Mouse (Mus musculus): ENCODE measurements around the gene Bahcc1. TPM values are rescaled to one million over a fixed set of nuclear protein-coding genes. Genes with fewer than 3 reads are reported as not detected.

Bahcc1 gene
- polyA plus RNA-seq, 1 experiment from 2014 or later, result 17.0 TPM

DNA sequence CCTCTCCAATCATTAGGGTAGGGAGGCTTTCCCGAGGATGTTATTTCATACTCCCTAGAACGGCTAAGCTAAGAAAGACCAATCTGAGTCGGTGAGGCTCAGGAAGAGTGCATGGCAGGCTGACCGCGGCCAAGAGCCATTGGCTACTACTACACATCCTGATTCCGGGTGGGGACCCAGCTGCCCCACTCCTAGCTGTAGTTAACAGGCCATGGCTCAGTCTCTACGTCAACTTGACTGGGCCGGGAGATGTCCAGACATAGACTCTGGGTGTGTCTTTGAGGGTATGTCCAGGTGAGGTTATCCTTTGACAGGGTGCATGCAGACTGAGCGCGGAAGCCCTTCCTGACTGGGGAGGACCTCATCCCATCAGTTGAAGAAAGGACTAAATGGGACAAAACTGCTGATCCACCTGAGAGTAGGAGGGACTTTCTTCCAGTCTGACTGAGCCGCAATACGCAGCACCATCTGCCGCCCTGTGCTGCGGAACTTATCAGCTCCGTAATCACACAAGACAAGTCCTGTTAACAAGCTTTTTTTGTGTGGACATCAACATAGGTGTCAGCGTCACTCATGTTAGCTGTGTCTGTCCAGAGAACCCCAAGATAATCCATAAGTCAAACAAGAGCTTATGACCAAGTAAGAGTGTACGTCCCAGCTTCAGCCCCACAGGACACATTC is 14.4 kb upstream of the Bahcc1 start:
- Histone ChIP-seq H3K9ac (replicated peaks; ENCODE audit: low read depth, low read length) (no peak overlapping the region), H3K36me3 (ENCODE audit: control insufficient read depth, insufficient read depth, low read length) (no peaks in the 10 kb centered on the region), H3K4me3 (ENCODE audit: low read depth, low read length) (no peak overlapping the region), H3K4me1 (ENCODE audit: control insufficient read depth, insufficient read depth, low read length) (peaks cover 28% of the 10 kb centered on the region), H3K27ac (ENCODE audit: low read depth, low read length) (peak overlapping the region; percentile 4; the same call in 1 of the 2 replicates), H3K4me2 (ENCODE audit: low read depth, low read length) (no peak overlapping the region), H3K27me3 (ENCODE audit: control insufficient read depth, insufficient read depth, low read length) (no peaks in the 10 kb centered on the region), H3K9me3 (ENCODE audit: control insufficient read depth, low read length) (no peaks in the 10 kb centered on the region)
- ATAC-seq (ENCODE audit: low read depth), result no peak
- 89% methylated on average over 17 of the region's 17 CpGs for WGBS

- no peak overlapping the region for H3K27ac ChIP-seq (ENCODE audit: low read depth, low read length)
- no peaks in the 10 kb centered on the region for H3K36me3 ChIP-seq (ENCODE audit: control insufficient read depth, insufficient read depth, low read length)
- WGBS, result 78% methylated on average over 6 of the region's 6 CpGs
Observed at GRCm38 (mm10) chr11:120218946-120219345, 13.8 kb upstream of the Bahcc1 start.

DNA sequence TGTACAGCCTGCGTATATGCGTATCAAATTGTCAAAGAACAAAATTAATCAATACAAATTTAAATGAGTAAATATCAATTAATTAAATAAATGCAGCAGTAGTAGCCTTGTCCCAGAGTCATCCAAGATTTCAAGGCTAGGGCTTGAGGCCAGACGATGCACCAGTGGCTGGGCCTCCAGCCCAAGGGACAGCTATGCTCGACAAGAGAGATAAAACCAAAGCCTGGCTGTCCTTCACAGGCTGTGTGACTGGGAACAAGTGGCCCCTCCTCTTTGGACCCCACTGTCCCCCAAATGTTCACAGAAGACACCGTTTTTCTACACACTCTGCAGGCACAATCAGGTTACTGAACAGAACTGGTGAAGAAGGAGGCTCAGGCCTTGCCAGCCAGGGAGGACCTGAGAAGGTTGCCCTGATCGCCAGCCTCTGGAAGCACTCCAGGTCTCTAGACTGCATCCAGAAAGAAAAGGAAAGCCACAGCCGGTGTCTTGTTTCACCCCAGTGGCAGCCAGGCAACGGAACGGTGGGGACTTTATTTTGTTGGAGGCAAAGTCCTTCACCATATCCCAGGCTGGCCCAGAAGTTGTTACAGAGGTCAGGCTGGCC is 12.7 kb upstream of the Bahcc1 start:
- ATAC-seq (ENCODE audit: low read depth), result no peak
- Histone ChIP-seq H3K4me1 (ENCODE audit: control insufficient read depth, insufficient read depth, low read length) (peaks cover 45% of the 10 kb centered on the region), H3K36me3 (ENCODE audit: control insufficient read depth, insufficient read depth, low read length) (no peaks in the 10 kb centered on the region), H3K27ac (ENCODE audit: low read depth, low read length) (peak overlapping the region; percentile 48), H3K9me3 (ENCODE audit: control insufficient read depth, low read length) (no peaks in the 10 kb centered on the region), H3K27me3 (ENCODE audit: control insufficient read depth, insufficient read depth, low read length) (no peaks in the 10 kb centered on the region), H3K9ac (replicated peaks; ENCODE audit: low read depth, low read length) (no peak overlapping the region), H3K4me3 (ENCODE audit: low read depth, low read length) (no peak overlapping the region), H3K4me2 (ENCODE audit: low read depth, low read length) (no peak overlapping the region)
- WGBS, result 52% methylated on average over 9 of the region's 9 CpGs

More at GRCm38 (mm10) chr11:120218946-120219345, 13.8 kb upstream of the Bahcc1 start:
- Histone ChIP-seq H3K9ac (replicated peaks; ENCODE audit: low read depth, low read length) (no peak overlapping the region), H3K27me3 (ENCODE audit: control insufficient read depth, insufficient read depth, low read length) (no peaks in the 10 kb centered on the region), H3K4me3 (ENCODE audit: low read depth, low read length) (no peak overlapping the region), H3K9me3 (ENCODE audit: control insufficient read depth, low read length) (no peaks in the 10 kb centered on the region), H3K4me1 (ENCODE audit: control insufficient read depth, insufficient read depth, low read length) (peaks cover 34% of the 10 kb centered on the region), H3K4me2 (ENCODE audit: low read depth, low read length) (no peak overlapping the region)
- ATAC-seq (ENCODE audit: low read depth), result no peak

DNA sequence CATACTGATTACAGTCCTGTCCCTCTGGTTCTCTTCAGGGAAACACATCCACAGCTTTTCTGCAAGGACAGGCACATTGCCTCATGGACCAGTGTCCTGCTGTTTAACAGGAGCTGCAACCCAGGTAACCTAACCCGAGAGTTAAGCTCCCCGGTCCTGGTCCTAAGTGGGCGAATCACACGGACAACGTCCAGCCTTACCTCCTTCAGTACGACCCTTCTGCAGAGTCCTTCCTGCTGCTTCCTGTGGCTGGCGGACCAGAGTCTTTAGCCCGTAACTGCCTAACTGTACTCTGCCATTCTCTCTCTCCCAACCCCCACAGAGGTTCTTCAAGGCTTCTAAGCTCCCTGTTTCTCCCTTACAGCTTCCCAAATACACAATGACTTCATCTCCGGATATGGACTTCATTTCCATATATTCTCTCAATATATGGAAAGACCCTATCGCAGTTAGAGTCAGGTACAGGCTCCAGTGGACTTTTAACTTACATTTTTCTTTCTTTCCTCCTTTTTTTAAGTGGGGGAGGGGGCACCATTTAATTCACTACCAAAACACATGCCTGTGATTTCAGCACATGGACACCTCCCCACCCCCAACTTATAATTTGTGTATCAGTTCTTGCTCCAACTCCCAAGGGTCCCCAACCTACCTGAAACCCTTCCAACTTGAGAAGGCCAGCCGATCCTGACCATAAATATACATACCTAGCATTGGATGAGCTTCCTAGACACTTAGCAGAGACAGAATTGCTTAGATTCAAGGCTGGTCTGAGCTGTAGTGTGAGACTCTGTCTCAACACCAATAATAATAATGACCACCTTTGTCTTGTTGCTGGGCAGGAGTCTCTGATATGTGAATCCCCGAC is 11.6 kb upstream of the Bahcc1 start:
- 51% methylated on average over 12 of the region's 12 CpGs for WGBS
- no peaks in the 10 kb centered on the region for H3K36me3 ChIP-seq (ENCODE audit: control insufficient read depth, insufficient read depth, low read length)
- H3K4me3 ChIP-seq (ENCODE audit: low read depth, low read length), result no peak overlapping the region
- no peaks in the 10 kb centered on the region for H3K9me3 ChIP-seq (ENCODE audit: control insufficient read depth, low read length)
- no peak overlapping the region for H3K9ac ChIP-seq (replicated peaks; ENCODE audit: low read depth, low read length)
- peaks cover 51% of the 10 kb centered on the region for H3K4me1 ChIP-seq (ENCODE audit: control insufficient read depth, insufficient read depth, low read length)
- H3K27me3 ChIP-seq (ENCODE audit: control insufficient read depth, insufficient read depth, low read length), result no peaks in the 10 kb centered on the region
- H3K4me2 ChIP-seq (ENCODE audit: low read depth, low read length), result no peak overlapping the region
- H3K27ac ChIP-seq (ENCODE audit: low read depth, low read length), result no peak overlapping the region
- no peak for ATAC-seq (ENCODE audit: low read depth)

DNA sequence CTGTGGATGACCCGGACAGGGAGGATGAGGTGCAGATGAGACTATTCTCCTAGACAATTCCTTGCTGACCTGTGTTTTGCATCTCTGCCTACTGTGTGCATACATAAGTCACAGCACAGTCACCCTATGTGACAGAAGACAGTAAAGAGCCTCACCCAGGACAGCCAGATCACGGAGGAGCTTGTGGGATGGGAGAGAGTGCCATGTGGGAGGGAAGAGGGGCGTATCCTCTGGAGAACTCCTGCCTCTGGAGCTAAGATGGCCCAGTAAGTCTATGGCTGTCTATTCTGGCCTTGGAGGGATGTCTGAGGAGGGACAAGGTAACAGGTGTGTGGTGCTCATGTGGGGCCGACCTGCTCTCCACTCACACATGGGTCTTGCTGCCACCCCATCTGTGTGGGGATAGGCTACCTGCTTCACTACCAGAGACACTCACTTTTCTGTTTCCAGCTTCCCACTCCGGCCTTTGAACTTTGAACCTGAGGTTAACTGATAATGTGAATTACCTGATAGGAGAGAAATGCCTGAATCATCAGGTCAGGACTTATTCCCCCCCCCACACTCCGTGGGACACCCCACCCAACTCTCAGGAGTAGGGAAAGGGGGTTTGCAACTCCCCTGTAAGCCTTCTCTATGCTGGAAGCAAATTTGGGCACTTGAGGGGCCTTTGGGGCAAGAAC is 10.2 kb upstream of the Bahcc1 start:
- H3K4me3 ChIP-seq (ENCODE audit: low read depth, low read length), result no peak overlapping the region
- no peak overlapping the region for H3K9ac ChIP-seq (replicated peaks; ENCODE audit: low read depth, low read length)
- H3K4me2 ChIP-seq (ENCODE audit: low read depth, low read length), result no peak overlapping the region
- H3K4me1 ChIP-seq (ENCODE audit: control insufficient read depth, insufficient read depth, low read length), result peaks cover 56% of the 10 kb centered on the region
- H3K9me3 ChIP-seq (ENCODE audit: control insufficient read depth, low read length), result no peaks in the 10 kb centered on the region
- no peak overlapping the region for H3K27ac ChIP-seq (ENCODE audit: low read depth, low read length)
- no peaks in the 10 kb centered on the region for H3K27me3 ChIP-seq (ENCODE audit: control insufficient read depth, insufficient read depth, low read length)
- 87% methylated on average over 6 of the region's 6 CpGs for WGBS
- ATAC-seq (ENCODE audit: low read depth), result no peak
- no peaks in the 10 kb centered on the region for H3K36me3 ChIP-seq (ENCODE audit: control insufficient read depth, insufficient read depth, low read length)

GRCm38 (mm10) chr11:120223586-120224487 is 8.9 kb upstream of the Bahcc1 start:
- H3K27ac ChIP-seq (ENCODE audit: low read depth, low read length), result peak overlapping the region; percentile 78
- 23% methylated on average over 19 of the region's 19 CpGs for WGBS
- peak overlapping the region; percentile 11; the same call in 1 of the 2 replicates for H3K4me2 ChIP-seq (ENCODE audit: low read depth, low read length)
- no peaks in the 10 kb centered on the region for H3K36me3 ChIP-seq (ENCODE audit: control insufficient read depth, insufficient read depth, low read length)
- H3K4me3 ChIP-seq (ENCODE audit: low read depth, low read length), result no peak overlapping the region
- peak; percentile 68 for ATAC-seq (ENCODE audit: low read depth)
- H3K9me3 ChIP-seq (ENCODE audit: control insufficient read depth, low read length), result no peaks in the 10 kb centered on the region
- H3K4me1 ChIP-seq (ENCODE audit: control insufficient read depth, insufficient read depth, low read length), result peaks cover 67% of the 10 kb centered on the region
- peak overlapping the region; percentile 55; the same call in 1 of the 2 replicates for H3K9ac ChIP-seq (replicated peaks; ENCODE audit: low read depth, low read length)
- H3K27me3 ChIP-seq (ENCODE audit: control insufficient read depth, insufficient read depth, low read length), result no peaks in the 10 kb centered on the region

GRCm38 (mm10) chr11:120224488-120225255 is 8.1 kb upstream of the Bahcc1 start:
- Histone ChIP-seq H3K9ac (replicated peaks; ENCODE audit: low read depth, low read length) (peak overlapping the region; percentile 55), H3K4me3 (ENCODE audit: low read depth, low read length) (peak overlapping the region; percentile 15; the same call in 1 of the 2 replicates), H3K9me3 (ENCODE audit: control insufficient read depth, low read length) (no peaks in the 10 kb centered on the region), H3K36me3 (ENCODE audit: control insufficient read depth, insufficient read depth, low read length) (no peaks in the 10 kb centered on the region), H3K4me2 (ENCODE audit: low read depth, low read length) (peak overlapping the region; percentile 46), H3K27ac (ENCODE audit: low read depth, low read length) (peak overlapping the region; percentile 78), H3K4me1 (ENCODE audit: control insufficient read depth, insufficient read depth, low read length) (peaks cover 73% of the 10 kb centered on the region), H3K27me3 (ENCODE audit: control insufficient read depth, insufficient read depth, low read length) (no peaks in the 10 kb centered on the region)
- WGBS, result 19% methylated on average over 11 of the region's 11 CpGs
- ATAC-seq (ENCODE audit: low read depth), result peak; percentile 15; the same call in 1 of the 2 replicates
